Mouse (Mus musculus) ES-Bruce4 (cell line): ENCODE measurements around the gene Zfp775.

Experiments
- CTCF ChIP-seq: IDR thresholded peaks from one replicate; pipeline ENCODE4 v1.8.1; 2011; ENCODE audit warnings: low read depth, low read length
- POLR2A ChIP-seq: IDR thresholded peaks from one replicate; pipeline ENCODE4 v1.8.1; 2011; ENCODE audit warnings: low read length; ENCODE audit not compliant: insufficient read depth

DNA sequence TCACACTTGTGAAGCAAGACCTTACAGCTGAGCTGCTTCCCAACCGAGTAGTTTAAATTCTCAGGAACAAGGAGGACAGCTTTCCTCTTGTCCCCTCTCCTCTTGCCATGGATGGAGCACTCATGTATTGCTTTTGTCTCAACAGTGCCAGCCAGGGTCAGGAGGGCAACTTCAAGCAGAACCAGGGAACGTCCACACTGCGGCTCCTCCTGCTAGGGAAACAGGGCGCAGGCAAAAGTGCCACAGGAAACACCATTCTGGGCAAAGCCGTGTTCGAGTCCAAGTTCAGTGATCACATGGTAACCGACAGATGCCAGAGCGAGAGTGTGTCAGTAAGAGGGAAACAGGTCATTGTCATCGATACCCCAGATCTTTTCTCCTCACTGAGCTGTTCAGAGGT is 48.2 kb downstream of the Zfp775 start:
- TF ChIP-seq POLR2A (no peak), CTCF (no peak)
